Mouse (Mus musculus) left cerebral cortex, postnatal 25 days (tissue): Measurements from ENCODE around the gene Trim6. TPM values are rescaled to one million over a fixed set of nuclear protein-coding genes. Genes with fewer than 3 reads are reported as not detected.

Experiments
- total RNA-seq, 2 experiments: library from RNA; stranded (reverse); gene quantifications; 2 replicates each; pipeline ENCODE4 v1.2.3; 2021

Trim6 gene
- total RNA-seq, 2 experiments from 2014 or later, result 0.34 to 0.55 TPM

Other genes with a start within 250 kb of the Trim6 start
- gene Olfr635, start 247.6 kb upstream of the Trim6 start, total RNA-seq, result under 1 TPM; 0.05 to 0.07 TPM
- not detected for gene Olfr638, start 220.0 kb upstream of the Trim6 start, total RNA-seq
- under 1 TPM; 0.07 to 0.16 TPM for gene Olfr639, start 201.5 kb upstream of the Trim6 start, total RNA-seq
- not detected for gene Olfr640, start 193.2 kb upstream of the Trim6 start, total RNA-seq
- gene Olfr641, start 183.3 kb upstream of the Trim6 start, total RNA-seq, result not detected
- gene Olfr642, start 166.1 kb upstream of the Trim6 start, total RNA-seq, result not detected
- gene 4930516K23Rik, start 157.3 kb upstream of the Trim6 start, total RNA-seq, result not detected
- not detected for gene Olfr644, start 146.9 kb upstream of the Trim6 start, total RNA-seq
- not detected for gene Olfr645, start 133.3 kb upstream of the Trim6 start, total RNA-seq
- gene Olfr646, start 113.9 kb upstream of the Trim6 start, total RNA-seq, result under 1 TPM in 1 of 2 experiments, not detected in 1; 0.14 TPM
- gene Ubqln5, start 89.0 kb upstream of the Trim6 start, total RNA-seq, result not detected
- gene Olfr643, start 81.4 kb upstream of the Trim6 start, total RNA-seq, result not detected
- gene Ubqln3, start 75.5 kb upstream of the Trim6 start, total RNA-seq, result not detected
- not detected for gene Ubqlnl, start 68.2 kb upstream of the Trim6 start, total RNA-seq
- gene Olfm5, start 54.0 kb upstream of the Trim6 start, total RNA-seq, result not detected
- under 1 TPM; 0.41 to 0.55 TPM for gene Olfr648, start 35.4 kb upstream of the Trim6 start, total RNA-seq
- gene Olfr649, start 22.8 kb upstream of the Trim6 start, total RNA-seq, result not detected
- gene Trim34a, start 25.7 kb downstream of the Trim6 start, total RNA-seq, result 1 to 10 TPM; 1.4 to 1.5 TPM
- under 1 TPM; 0.30 to 0.41 TPM for gene Trim5, start 69.3 kb downstream of the Trim6 start, total RNA-seq
- gene Trim12a, start 96.7 kb downstream of the Trim6 start, total RNA-seq, result 1 to 10 TPM; 1.8 to 2.1 TPM
- not detected for gene Trim34b, start 110.7 kb downstream of the Trim6 start, total RNA-seq
- 1 to 10 TPM in 1 of 2 experiments, under 1 TPM in 1; 0.94 to 1.5 TPM for gene Trim12c, start 134.6 kb downstream of the Trim6 start, total RNA-seq
- not detected for gene Trim30b, start 151.1 kb downstream of the Trim6 start, total RNA-seq
- gene Trim30c, start 182.0 kb downstream of the Trim6 start, total RNA-seq, result not detected
- 1 to 10 TPM in 1 of 2 experiments, under 1 TPM in 1; 0.82 to 1.3 TPM for gene Trim30a, start 246.4 kb downstream of the Trim6 start, total RNA-seq